Mouse (Mus musculus) limb, embryonic 10.5 days (tissue): ENCODE measurements around the gene Sh3bp5. TPM values are rescaled to one million over a fixed set of nuclear protein-coding genes. Genes with fewer than 3 reads are reported as not detected.

Experiments
- DNase-seq: peaks from one replicate; pipeline ENCODE4 v3.0.0-alpha.2; 2017; ENCODE audit warnings: low spot score
- H3K27ac ChIP-seq: fragments of 300-500 bp; sonication (generic); 2 replicates; pipeline ENCODE4 v1.5.1; 2016; ENCODE audit warnings: mild to moderate bottlenecking
- H3K27me3 ChIP-seq: fragments of 300-500 bp; sonication (generic); 2 replicates; pipeline ENCODE4 v1.6.1; 2016; ENCODE audit warnings: low read depth, mild to moderate bottlenecking; ENCODE audit not compliant: poor library complexity, severe bottlenecking
- H3K36me3 ChIP-seq: fragments of 300-500 bp; sonication (generic); 2 replicates; pipeline ENCODE4 v1.6.1; 2016; ENCODE audit warnings: mild to moderate bottlenecking, moderate library complexity
- H3K4me1 ChIP-seq: fragments of 300-500 bp; sonication (generic); 2 replicates; pipeline ENCODE4 v1.6.1; 2016
- H3K4me3 ChIP-seq: fragments of 300-500 bp; sonication (generic); 2 replicates; pipeline ENCODE4 v1.5.1; 2016; ENCODE audit warnings: mild to moderate bottlenecking, moderate library complexity
- H3K9me3 ChIP-seq: fragments of 300-500 bp; sonication (generic); replicated peaks from 2 replicates; pipeline ENCODE4 v1.6.1; 2016; ENCODE audit warnings: mild to moderate bottlenecking
- WGBS: fragments of 180-500 bp; shearing (Covaris S2); methylation state at CpG from one replicate; pipeline ENCODE4 v1.1.7; 2016; 5-methylcytosine and 5-hydroxymethylcytosine counted together
- polyA plus RNA-seq: library from polyadenylated mRNA; unstranded; fragments of >200 nt; fragmentation: Nextera tagmentation; extraction: Ambion mirVana; gene quantifications from 2 replicates; pipeline ENCODE4 v1.2.1, GENCODE M21; 2016

Sh3bp5 gene
- polyA plus RNA-seq, 1 experiment from 2014 or later: 47.9 TPM

DNA sequence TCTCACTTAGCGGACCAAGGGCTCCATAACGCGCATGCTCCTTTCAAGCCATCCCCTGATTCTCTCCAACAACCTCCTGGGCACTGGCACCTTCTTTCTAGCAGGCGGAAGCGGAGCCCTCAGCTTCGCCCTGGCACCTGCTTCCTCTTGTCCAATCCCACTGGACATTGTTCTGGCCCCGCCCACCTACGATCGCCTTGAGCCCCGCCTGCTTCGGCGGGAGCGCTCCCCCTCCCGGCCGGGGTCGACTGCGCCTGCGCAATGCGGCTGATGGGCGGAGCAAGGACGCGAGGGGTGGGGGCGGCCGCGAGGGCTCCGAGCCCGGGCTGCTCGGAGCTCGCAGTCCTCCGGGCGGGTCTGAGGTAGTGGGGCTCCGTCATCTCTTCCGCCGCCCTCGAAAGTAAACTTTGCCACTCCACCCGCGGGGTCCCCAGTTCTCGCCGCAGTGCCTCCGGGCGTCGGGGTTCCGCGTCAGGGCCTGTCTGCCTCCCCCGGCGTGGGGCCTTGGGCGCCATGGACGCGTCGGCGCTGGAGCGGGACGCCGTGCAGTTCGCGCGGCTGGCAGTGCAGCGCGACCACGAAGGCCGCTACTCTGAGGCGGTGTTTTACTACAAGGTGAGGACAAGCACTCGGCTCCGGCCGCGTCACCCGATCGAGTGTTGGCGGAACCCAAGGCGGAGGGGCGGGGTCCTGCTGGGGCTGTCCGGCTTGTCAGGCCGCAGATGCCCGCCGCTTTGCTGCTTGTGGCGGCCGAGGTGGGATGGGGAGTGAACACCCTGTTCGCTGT is 99.3 kb downstream of the Sh3bp5 start, which contains the start of gene Capn7:
Capn7 (plus strand) TSS at position 270 of the 787 bp plus-strand sequence.
- Histone ChIP-seq H3K27ac (peak within 1 kb of the TSS; percentile 93), H3K4me1 (peaks cover 11% of the 10 kb centered on the region), H3K36me3 (peaks cover 10% of the 10 kb centered on the region), H3K4me3 (peak within 1 kb of the TSS; percentile 89), H3K27me3 (no peaks in the 10 kb centered on the region), H3K9me3 (no peaks in the 10 kb centered on the region)
- DNase-seq: peak; percentile 100
- under 1% methylated on average over 78 of the region's 78 CpGs for WGBS

DNA sequence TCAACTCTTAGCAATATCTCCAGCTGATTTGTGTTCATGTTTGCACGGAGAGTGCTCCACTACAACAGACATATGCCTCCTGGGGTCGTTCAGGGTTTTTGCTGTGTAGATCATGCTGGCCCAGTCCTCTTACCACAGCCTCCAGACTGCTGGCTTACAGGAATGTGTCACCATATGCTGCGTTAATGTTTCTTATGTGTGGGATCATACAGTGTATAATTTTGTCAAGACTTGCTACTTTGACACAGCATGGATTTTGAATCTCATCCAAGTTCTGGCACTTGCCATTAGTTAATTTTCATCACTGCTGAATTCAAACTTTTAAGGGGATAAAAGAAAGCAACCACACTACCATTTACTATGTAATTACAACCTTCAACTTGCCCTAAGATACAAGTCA is 100.1 kb downstream of the Sh3bp5 start:
- WGBS: 63% methylated on average over 3 of the region's 3 CpGs
- peaks cover 3% of the 10 kb centered on the region for H3K36me3 ChIP-seq
- no peaks in the 10 kb centered on the region for H3K9me3 ChIP-seq
- peaks cover 11% of the 10 kb centered on the region for H3K4me1 ChIP-seq
- no peaks in the 10 kb centered on the region for H3K27me3 ChIP-seq
- H3K27ac ChIP-seq: 0 out of 2 replicates have a peak overlapping the region, but pooled peaks have one; percentile 93
- H3K4me3 ChIP-seq: peak overlapping the region; percentile 89
- no peak for DNase-seq

DNA sequence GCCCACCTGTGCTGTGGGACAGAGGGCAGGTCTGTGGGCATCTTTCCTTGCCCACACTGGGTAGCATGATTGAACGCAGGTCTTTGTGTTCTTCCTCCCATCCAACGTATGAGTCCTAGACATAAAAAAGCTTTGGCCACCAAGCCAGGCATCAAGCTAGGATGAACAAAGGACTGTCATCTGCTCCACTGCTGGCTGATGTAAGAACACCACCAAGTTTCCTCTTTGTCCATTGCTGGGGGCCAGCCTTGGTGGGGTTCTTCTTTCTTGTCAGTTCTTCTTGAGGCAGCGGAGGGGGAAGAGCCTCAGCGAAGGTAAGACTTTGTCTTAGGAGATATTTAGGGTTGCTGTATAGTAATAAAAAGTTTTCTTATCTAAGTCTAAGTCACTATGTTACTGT is 104.9 kb downstream of the Sh3bp5 start:
- H3K27ac ChIP-seq: no peak overlapping the region
- H3K9me3 ChIP-seq: no peaks in the 10 kb centered on the region
- 83% methylated on average over 4 of the region's 4 CpGs for WGBS
- H3K4me1 ChIP-seq: 0 out of 2 replicates have a peak, but pooled peaks cover 2% of the 10 kb centered on the region
- DNase-seq: no peak
- no peaks in the 10 kb centered on the region for H3K36me3 ChIP-seq
- no peak overlapping the region for H3K4me3 ChIP-seq
- H3K27me3 ChIP-seq: no peaks in the 10 kb centered on the region

DNA sequence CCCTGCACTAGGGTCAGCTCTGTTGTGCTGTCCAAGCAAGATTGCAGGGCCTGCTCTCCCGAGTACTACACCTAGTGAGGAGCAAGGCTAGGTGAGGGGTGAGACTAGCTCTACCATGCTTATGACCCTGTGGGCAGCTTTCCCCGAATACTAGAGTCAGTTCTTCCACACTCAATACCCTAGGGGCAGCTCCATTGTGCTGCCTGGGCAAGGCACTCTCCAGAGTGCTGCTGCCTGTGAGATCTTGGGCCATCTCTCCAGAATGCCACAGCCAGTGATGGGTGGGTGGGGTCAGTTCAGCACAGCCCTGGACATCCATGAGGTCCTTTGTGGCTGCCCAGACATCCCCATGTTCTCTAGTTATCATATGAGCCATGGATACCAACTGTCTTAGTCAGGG is 106.1 kb downstream of the Sh3bp5 start:
- DNase-seq: no peak
- 67% methylated on average over 2 of the region's 2 CpGs for WGBS
- Histone ChIP-seq H3K4me3 (no peak overlapping the region), H3K9me3 (no peaks in the 10 kb centered on the region), H3K27me3 (no peaks in the 10 kb centered on the region), H3K4me1 (no peaks in the 10 kb centered on the region), H3K36me3 (no peaks in the 10 kb centered on the region), H3K27ac (no peak overlapping the region)

- Histone ChIP-seq H3K27ac (no peak overlapping the region), H3K27me3 (no peaks in the 10 kb centered on the region; the same call in 1 of the 2 replicates), H3K4me1 (peaks cover 11% of the 10 kb centered on the region), H3K9me3 (no peaks in the 10 kb centered on the region), H3K36me3 (no peaks in the 10 kb centered on the region), H3K4me3 (no peak overlapping the region)
- 87% methylated on average over 4 of the region's 4 CpGs for WGBS
- DNase-seq: no peak
These were observed 108.2 kb downstream of the Sh3bp5 start for GRCm38 (mm10) chr14:31327681-31328080.

GRCm38 (mm10) chr14:31327196-31327595 is 108.7 kb downstream of the Sh3bp5 start:
- H3K9me3 ChIP-seq: no peaks in the 10 kb centered on the region
- peak; percentile 26 for DNase-seq
- WGBS: 94% methylated on average over 1 of the region's 1 CpGs
- H3K27ac ChIP-seq: no peak overlapping the region
- H3K4me1 ChIP-seq: peaks cover 11% of the 10 kb centered on the region
- no peaks in the 10 kb centered on the region for H3K36me3 ChIP-seq
- no peaks in the 10 kb centered on the region; the same call in 1 of the 2 replicates for H3K27me3 ChIP-seq
- no peak overlapping the region for H3K4me3 ChIP-seq

DNA sequence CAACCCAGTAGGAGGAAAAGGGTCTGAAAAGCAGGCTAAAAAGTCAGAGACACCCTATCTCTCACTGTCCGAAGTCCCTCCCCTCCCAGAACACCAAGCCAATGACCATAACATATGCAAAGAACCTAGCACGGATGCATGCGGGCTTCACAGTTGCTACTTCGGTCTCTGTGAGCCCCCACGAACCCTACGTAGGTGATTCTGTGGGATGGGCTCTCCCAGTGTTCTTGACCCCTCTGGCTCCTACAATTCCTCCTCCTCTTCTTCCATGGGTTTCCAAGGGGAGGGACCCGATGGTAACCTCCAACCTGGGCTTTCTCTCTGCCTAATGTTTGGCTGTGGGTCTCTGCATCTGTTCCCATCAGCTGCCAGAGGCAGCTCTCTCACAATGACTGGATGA is 109.1 kb downstream of the Sh3bp5 start:
- no peak overlapping the region for H3K4me3 ChIP-seq
- H3K36me3 ChIP-seq: no peaks in the 10 kb centered on the region
- H3K27ac ChIP-seq: no peak overlapping the region
- H3K27me3 ChIP-seq: no peaks in the 10 kb centered on the region; the same call in 1 of the 2 replicates
- H3K9me3 ChIP-seq: no peaks in the 10 kb centered on the region
- peak; percentile 25 for DNase-seq
- peaks cover 11% of the 10 kb centered on the region for H3K4me1 ChIP-seq
- 80% methylated on average over 7 of the region's 7 CpGs for WGBS

GRCm38 (mm10) chr14:31325551-31325950 is 110.3 kb downstream of the Sh3bp5 start:
- peaks cover 11% of the 10 kb centered on the region for H3K4me1 ChIP-seq
- H3K9me3 ChIP-seq: no peaks in the 10 kb centered on the region
- no peak overlapping the region for H3K27ac ChIP-seq
- no peaks in the 10 kb centered on the region for H3K36me3 ChIP-seq
- H3K4me3 ChIP-seq: no peak overlapping the region
- no peaks in the 10 kb centered on the region; the same call in 1 of the 2 replicates for H3K27me3 ChIP-seq
- 53% methylated on average over 5 of the region's 5 CpGs for WGBS
- peak; percentile 25 for DNase-seq

DNA sequence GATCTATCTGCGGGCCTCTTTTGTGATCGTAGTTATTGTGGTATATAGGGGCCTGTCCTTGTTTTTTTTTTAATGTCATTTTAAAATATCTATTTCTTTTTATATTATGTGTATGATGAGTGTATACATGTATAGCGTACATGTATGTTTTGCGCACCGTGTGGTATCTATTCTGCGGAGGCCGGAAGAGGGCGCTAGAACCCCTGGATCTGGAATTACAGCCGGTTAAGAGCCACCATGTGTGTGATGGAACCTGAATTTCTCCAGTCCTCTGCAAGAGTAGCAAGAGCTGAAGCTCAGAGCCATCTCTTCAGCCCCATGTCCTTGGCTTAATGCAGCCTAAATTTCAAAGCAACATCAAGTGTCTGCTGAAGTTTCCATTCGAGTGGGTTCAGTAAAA is 111.0 kb downstream of the Sh3bp5 start:
- Histone ChIP-seq H3K9me3 (no peaks in the 10 kb centered on the region), H3K4me3 (no peak overlapping the region), H3K27ac (no peak overlapping the region), H3K27me3 (no peaks in the 10 kb centered on the region; the same call in 1 of the 2 replicates), H3K4me1 (peaks cover 11% of the 10 kb centered on the region), H3K36me3 (no peaks in the 10 kb centered on the region)
- peak; percentile 31 for DNase-seq
- WGBS: 58% methylated on average over 10 of the region's 10 CpGs

DNA sequence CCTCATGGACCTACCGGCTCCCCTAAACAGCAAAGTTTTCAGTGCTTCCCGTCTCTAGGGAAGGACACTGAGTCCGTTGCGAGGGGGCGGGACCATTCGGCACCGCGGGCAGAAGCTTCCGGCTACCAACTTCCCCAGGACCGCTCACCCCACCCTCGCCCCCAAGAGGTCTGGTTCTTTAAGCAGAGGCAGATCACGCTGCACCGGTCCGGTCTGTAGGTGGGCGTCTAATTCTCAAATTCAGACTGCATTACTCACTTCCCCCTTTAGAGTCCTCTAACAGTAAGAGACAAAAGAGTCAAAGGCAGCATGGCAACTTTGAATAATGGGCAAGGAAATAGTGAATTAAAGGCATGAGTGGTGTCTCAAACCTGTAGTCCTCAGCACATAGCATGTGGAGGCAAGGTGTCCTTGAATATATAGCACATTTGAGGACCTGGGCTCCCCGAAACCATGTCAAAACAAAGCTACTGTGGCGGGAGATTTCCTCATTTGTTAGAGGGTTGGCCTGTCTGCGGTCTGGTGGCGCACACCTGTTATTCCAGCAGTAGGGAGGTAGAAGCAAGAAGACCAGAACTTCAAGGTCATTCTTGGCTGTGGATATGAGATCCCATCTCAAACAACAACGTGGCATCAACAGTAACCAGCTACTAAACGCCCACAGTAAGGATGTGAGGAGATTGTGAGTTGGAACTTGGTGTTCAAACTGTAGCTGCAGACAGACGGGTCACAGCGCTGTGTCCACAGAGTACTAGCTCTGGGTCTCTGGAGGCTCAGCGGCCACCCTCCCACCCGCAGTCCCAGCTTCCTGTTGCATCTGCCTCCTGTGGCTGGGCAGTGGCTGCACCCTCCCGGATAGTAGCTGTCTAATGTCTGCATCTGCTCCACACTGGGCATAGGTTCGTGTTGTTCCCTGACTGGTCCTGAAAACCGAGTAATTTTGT is 111.8 kb downstream of the Sh3bp5 start, which contains the start of gene Dnah1:
Dnah1 (minus strand) TSS at position 48 of the 944 bp plus-strand sequence.
- WGBS: 31% methylated on average over 28 of the region's 28 CpGs
- H3K27me3 ChIP-seq: no peaks in the 10 kb centered on the region; the same call in 1 of the 2 replicates
- DNase-seq: peak; percentile 67
- H3K9me3 ChIP-seq: no peaks in the 10 kb centered on the region
- peaks cover 11% of the 10 kb centered on the region for H3K4me1 ChIP-seq
- H3K27ac ChIP-seq: peak within 1 kb of the TSS; percentile 77
- peak within 1 kb of the TSS; percentile 48 for H3K4me3 ChIP-seq
- no peaks in the 10 kb centered on the region for H3K36me3 ChIP-seq

GRCm38 (mm10) chr14:31323189-31323588 is 112.7 kb downstream of the Sh3bp5 start:
- Histone ChIP-seq H3K36me3 (no peaks in the 10 kb centered on the region), H3K4me3 (peak overlapping the region; percentile 48), H3K27me3 (no peaks in the 10 kb centered on the region; the same call in 1 of the 2 replicates), H3K27ac (peak overlapping the region; percentile 77), H3K4me1 (peaks cover 11% of the 10 kb centered on the region), H3K9me3 (no peaks in the 10 kb centered on the region)
- peak; percentile 25 for DNase-seq
- 86% methylated on average over 4 of the region's 4 CpGs for WGBS

DNA sequence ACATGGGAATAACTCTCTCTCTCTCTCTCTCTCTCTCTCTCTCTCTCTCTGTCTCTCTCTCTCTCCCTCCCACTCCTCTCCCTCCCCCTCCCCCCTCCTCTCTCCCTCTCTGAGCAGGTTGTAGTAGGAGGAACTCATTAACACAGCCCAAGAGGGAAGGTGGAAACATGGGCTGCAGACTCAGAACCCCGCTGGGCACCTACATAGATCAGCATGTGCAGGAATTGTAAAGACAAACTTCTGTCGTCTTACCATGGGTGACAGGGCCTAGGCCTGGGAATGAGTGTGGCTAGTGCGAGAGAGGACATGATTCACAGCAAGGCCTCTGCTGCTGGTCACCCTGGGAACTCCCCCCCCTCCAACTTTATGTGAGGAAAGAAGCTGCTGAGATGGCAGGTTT is 113.7 kb downstream of the Sh3bp5 start:
- Histone ChIP-seq H3K27ac (no peak overlapping the region), H3K36me3 (no peaks in the 10 kb centered on the region), H3K27me3 (no peaks in the 10 kb centered on the region; the same call in 1 of the 2 replicates), H3K4me3 (no peak overlapping the region), H3K4me1 (peaks cover 11% of the 10 kb centered on the region), H3K9me3 (no peaks in the 10 kb centered on the region)
- peak; percentile 24 for DNase-seq
- 87% methylated on average over 3 of the region's 3 CpGs for WGBS
